Mouse (Mus musculus) c-Kit-positive CD71-positive TER-119-negative erythroid progenitor cells, embryonic 14.5 days (primary cell): Measurements from ENCODE around the gene Gsdmc3.
A peak's percentile ranks its signal among the peaks of the same experiment; 100 is the strongest.
"Not testable (repeated sequence)": the region's sequence is repeated elsewhere in the genome, so short reads cannot be mapped to it uniquely, and the experiment has no call there.

ENCODE experiments used
- DNase-seq: peaks from one replicate; pipeline ENCODE4 v3.0.0-alpha.2; 2013; ENCODE audit warnings: low read depth

Gene Gsdmc3

GRCm38 (mm10) chr15:63878458-63878857 lies at the start of gene Gsdmc3:
TSS of gene Gsdmc3 (minus strand) at chr15:63878558.
- DNase-seq: not testable (repeated sequence)

- DNase-seq: no peak
These were observed 47.8 kb upstream of the Gsdmc3 start for GRCm38 (mm10) chr15:63926201-63926600.

GRCm38 (mm10) chr15:63924484-63924883 lies 46.1 kb upstream of the Gsdmc3 start:
- no peak for DNase-seq

- DNase-seq: not testable (repeated sequence)
These were observed 43.3 kb upstream of the Gsdmc3 start for GRCm38 (mm10) chr15:63921618-63922017.

GRCm38 (mm10) chr15:63919728-63920127 lies 41.4 kb upstream of the Gsdmc3 start:
- DNase-seq: not testable (repeated sequence)

- DNase-seq: not testable (repeated sequence)
These were observed 38.2 kb upstream of the Gsdmc3 start for GRCm38 (mm10) chr15:63916584-63916983.

- not testable (repeated sequence) for DNase-seq
These were observed 33.8 kb upstream of the Gsdmc3 start, which contains the start of gene Gsdmc4 for GRCm38 (mm10) chr15:63912197-63912596. TSS of gene Gsdmc4 (minus strand) at chr15:63912297.

- DNase-seq: not testable (repeated sequence)
These were observed 31.5 kb upstream of the Gsdmc3 start for GRCm38 (mm10) chr15:63909896-63910295.

- peak; percentile 44 for DNase-seq
These were observed 17.4 kb upstream of the Gsdmc3 start for GRCm38 (mm10) chr15:63895560-63896353.

- DNase-seq: not testable (repeated sequence)
These were observed 10.1 kb upstream of the Gsdmc3 start for GRCm38 (mm10) chr15:63888440-63888839.

- DNase-seq: not testable (repeated sequence)
These were observed 9.6 kb upstream of the Gsdmc3 start for GRCm38 (mm10) chr15:63887949-63888348.

- not testable (repeated sequence) for DNase-seq
These were observed 2.2 kb downstream of the Gsdmc3 start for GRCm38 (mm10) chr15:63876160-63876559.

- DNase-seq: peak; percentile 7
These were observed 16.4 kb downstream of the Gsdmc3 start for GRCm38 (mm10) chr15:63861965-63862364.
